Mouse (Mus musculus) liver, embryonic 18 days (tissue): Measurements from ENCODE around the gene Atoh8. TPM values are rescaled to one million over a fixed set of nuclear protein-coding genes. Genes with fewer than 3 reads are reported as not detected.

Source experiments
- polyA plus RNA-seq: library from polyadenylated mRNA; depleted of rRNA; stranded (reverse); fragments of >200 nt; gene quantifications from 2 replicates; pipeline ENCODE4 v1.2.3, GENCODE M21; 2012; rRNA removed

The Atoh8 gene
- polyA plus RNA-seq: 0.82 and 0.95 TPM in 2 replicates

GRCm38 (mm10) chr6:72235098-72235806 lies at the start of gene Atoh8:
Atoh8 (minus strand) TSS chr6:72235577.

Other genes with a start within 250 kb of the Atoh8 start
- gene St3gal5, start 138.0 kb downstream of the Atoh8 start, polyA plus RNA-seq: 230 and 246 TPM in 2 replicates
- gene Sftpb, start 69.0 kb upstream of the Atoh8 start, polyA plus RNA-seq: 0.05 and 0.15 TPM in 2 replicates
- 19.8 and 20.1 TPM in 2 replicates for gene Usp39, start 109.6 kb upstream of the Atoh8 start, polyA plus RNA-seq
- gene 0610030E20Rik, start 111.7 kb upstream of the Atoh8 start, polyA plus RNA-seq: 10.1 and 12.6 TPM in 2 replicates
- gene Tmem150a, start 119.9 kb upstream of the Atoh8 start, polyA plus RNA-seq: 110 and 118 TPM in 2 replicates
- 42.4 and 42.6 TPM in 2 replicates for gene Rnf181, start 131.4 kb upstream of the Atoh8 start, polyA plus RNA-seq
- gene Vamp5, start 144.9 kb upstream of the Atoh8 start, polyA plus RNA-seq: 42.2 and 50.9 TPM in 2 replicates
- 162 and 166 TPM in 2 replicates for gene Vamp8, start 155.1 kb upstream of the Atoh8 start, polyA plus RNA-seq
- gene Ggcx, start 178.7 kb upstream of the Atoh8 start, polyA plus RNA-seq: 21.8 and 25.1 TPM in 2 replicates
- 70.1 and 74.0 TPM in 2 replicates for gene Mat2a, start 204.0 kb upstream of the Atoh8 start, polyA plus RNA-seq